Mouse (Mus musculus) CH12.LX (cell line): ENCODE measurements at regions not wholly inside any gene's neighbourhood (a gene's known extent, or its start where the extent isn't known, plus 50 kb on each side); places are given as distances from the start of the nearest gene placed in this dataset.

Experiments
- CHD1 ChIP-seq: IDR thresholded peaks from 2 replicates; pipeline ENCODE4 v1.6.1; 2012; ENCODE audit warnings: low read depth, low read length, improper control_type of control experiment, inconsistent platforms
- CTCF ChIP-seq, 2 experiments: IDR thresholded peaks in 1 of 2; conservative IDR thresholded peaks in 1 of 2; 2 replicates each; pipeline ENCODE4 v1.5.1; 2011 to 2012; ENCODE audit warnings: low read depth in 2 of 2, low read length in 2 of 2, improper control_type of control experiment in 1 of 2, inconsistent platforms in 1 of 2, mild to moderate bottlenecking in 1 of 2, moderate library complexity in 1 of 2
- E2F4 ChIP-seq: IDR thresholded peaks from 2 replicates; pipeline ENCODE4 v1.6.1; 2011; ENCODE audit warnings: low read depth, low read length, improper control_type of control experiment; ENCODE audit not compliant: insufficient replicate concordance
- ELF1 ChIP-seq: IDR thresholded peaks from 2 replicates; pipeline ENCODE4 v1.6.1; 2014; ENCODE audit warnings: low read depth, mild to moderate bottlenecking, inconsistent platforms, low read length, improper control_type of control experiment
- HCFC1 ChIP-seq: IDR thresholded peaks from 2 replicates; pipeline ENCODE4 v1.6.1; 2012; ENCODE audit warnings: low read depth, mild to moderate bottlenecking, inconsistent platforms, low read length, improper control_type of control experiment
- POLR2A ChIP-seq: IDR thresholded peaks from 2 replicates; pipeline ENCODE4 v1.6.1; 2011; ENCODE audit warnings: low read depth, mild to moderate bottlenecking, improper control_type of control experiment, low read length
- POLR2AphosphoS2 ChIP-seq: IDR thresholded peaks from 2 replicates; pipeline ENCODE4 v1.6.1; 2011; ENCODE audit warnings: low read depth, low read length, improper control_type of control experiment
- SMC3 ChIP-seq: IDR thresholded peaks from 2 replicates; pipeline ENCODE4 v1.6.1; 2011; ENCODE audit warnings: low read depth, low read length, improper control_type of control experiment
- USF1 ChIP-seq: IDR thresholded peaks from 2 replicates; pipeline ENCODE4 v1.6.1; 2014; ENCODE audit warnings: low read depth, mild to moderate bottlenecking, inconsistent platforms, low read length, improper control_type of control experiment
- ZC3H11A ChIP-seq: IDR thresholded peaks from 2 replicates; pipeline ENCODE4 v1.6.1; 2012; ENCODE audit warnings: low read depth, mild to moderate bottlenecking, inconsistent platforms, low read length, improper control_type of control experiment
- ZNF384 ChIP-seq: IDR thresholded peaks from 2 replicates; pipeline ENCODE4 v1.6.1; 2012; ENCODE audit warnings: low read depth, low read length, improper control_type of control experiment, inconsistent platforms

GRCm38 (mm10) chr16:73796528-73797171 lies 615.0 kb downstream of the Robo2 start:
- TF ChIP-seq ELF1: no peak
- TF ChIP-seq POLR2A: no peak
- no peak for TF ChIP-seq CTCF (conservative IDR thresholded peaks at IDR 0.05 in 1 of 2, IDR thresholded peaks at IDR 0.05 in 1 of 2; ENCODE audit: low read depth in 2 of 2, low read length in 2 of 2)
- TF ChIP-seq ZNF384: no peak
- no peak for TF ChIP-seq HCFC1
- TF ChIP-seq CHD1: no peak
- TF ChIP-seq POLR2AphosphoS2: no peak
- TF ChIP-seq USF1: no peak
- no peak for TF ChIP-seq ZC3H11A
- no peak for TF ChIP-seq SMC3
- TF ChIP-seq E2F4: no peak
